Mouse (Mus musculus) spleen, adult 2 months (tissue): Measurements from ENCODE around the gene Ccpg1os. TPM values are rescaled to one million over a fixed set of nuclear protein-coding genes. Genes with fewer than 3 reads are reported as not detected.

Experiments
- DNase-seq, 2 experiments: peaks; one replicate each; pipeline versions ENCODE4 v3.0.0 to v3.0.0-alpha.2; 2012 to 2021; ENCODE audit warnings: low spot score in 2 of 2, low read depth in 1 of 2
- H3K27ac ChIP-seq: fragments of 200-500 bp; 2 replicates; pipeline ENCODE4 v1.5.1; 2012; ENCODE audit warnings: low read length, inconsistent platforms; ENCODE audit not compliant: insufficient read depth
- H3K27me3 ChIP-seq: fragments of 200-500 bp; 2 replicates; pipeline ENCODE4 v1.6.1; 2012; ENCODE audit warnings: mild to moderate bottlenecking, moderate library complexity, low read length, inconsistent platforms; ENCODE audit not compliant: control insufficient read depth, insufficient read depth
- H3K36me3 ChIP-seq: fragments of 200-500 bp; 2 replicates; pipeline ENCODE4 v1.6.1; 2012; ENCODE audit warnings: mild to moderate bottlenecking, low read length, inconsistent platforms; ENCODE audit not compliant: control insufficient read depth, insufficient read depth
- H3K4me1 ChIP-seq: fragments of 200-500 bp; 2 replicates; pipeline ENCODE4 v1.6.1; 2011; ENCODE audit warnings: inconsistent platforms; ENCODE audit not compliant: control insufficient read depth, insufficient read depth, insufficient read length
- H3K4me3 ChIP-seq: fragments of 200-500 bp; 2 replicates; pipeline ENCODE4 v1.5.1; 2011; ENCODE audit warnings: mild to moderate bottlenecking, inconsistent platforms; ENCODE audit not compliant: insufficient read depth, insufficient read length; ENCODE audit errors: extremely low read depth
- CTCF ChIP-seq: fragments of 200-500 bp; IDR thresholded peaks from 2 replicates; pipeline ENCODE4 v1.5.1; 2011; ENCODE audit warnings: mild to moderate bottlenecking, inconsistent platforms; ENCODE audit not compliant: insufficient read depth, insufficient read length, insufficient replicate concordance; ENCODE audit errors: extremely low read depth
- POLR2A ChIP-seq: fragments of 200-500 bp; IDR thresholded peaks from 2 replicates; pipeline ENCODE4 v1.6.1; 2011; ENCODE audit warnings: low read depth, low read length, inconsistent platforms
- WGBS: fragments of 180-500 bp; shearing (Covaris S2); methylation state at CpG from one replicate; pipeline ENCODE4 v1.1.7; 2018; 5-methylcytosine and 5-hydroxymethylcytosine counted together
- polyA plus RNA-seq: library from polyadenylated mRNA; depleted of rRNA; stranded (reverse); fragments of >200 nt; gene quantifications from 2 replicates; pipeline ENCODE4 v1.2.3, GENCODE M21; 2012

The Ccpg1os gene
- polyA plus RNA-seq, 1 experiment, result 1.8 TPM

DNA sequence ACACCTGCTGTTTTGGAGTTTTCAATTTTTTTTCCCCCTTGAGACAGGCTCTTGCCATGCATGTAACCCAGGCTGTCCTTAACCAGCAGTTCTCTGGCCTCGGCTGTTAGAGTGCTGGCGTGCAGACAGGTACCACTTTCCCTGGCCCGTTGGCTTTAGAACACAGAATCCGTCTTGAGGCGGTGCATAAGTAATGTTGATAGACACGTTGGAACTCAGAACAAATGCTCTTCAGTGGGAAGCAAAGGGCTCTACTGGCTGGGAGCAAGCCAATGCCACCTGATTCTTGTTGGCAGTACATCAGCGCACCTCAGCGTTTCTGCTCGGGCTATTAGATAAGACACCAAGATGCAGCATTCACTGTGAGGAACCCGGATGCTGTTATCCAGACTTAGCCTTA, 34.7 kb upstream of the Ccpg1os start:
- Histone ChIP-seq H3K27ac (no peak overlapping the region), H3K36me3 (peaks cover 27% of the 10 kb centered on the region), H3K27me3 (no peaks in the 10 kb centered on the region), H3K4me3 (no peak overlapping the region), H3K4me1 (no peaks in the 10 kb centered on the region)
- 93% methylated on average over 10 of the region's 10 CpGs for WGBS
- DNase-seq, result no peak
- TF ChIP-seq CTCF (no peak), POLR2A (no peak)

DNA sequence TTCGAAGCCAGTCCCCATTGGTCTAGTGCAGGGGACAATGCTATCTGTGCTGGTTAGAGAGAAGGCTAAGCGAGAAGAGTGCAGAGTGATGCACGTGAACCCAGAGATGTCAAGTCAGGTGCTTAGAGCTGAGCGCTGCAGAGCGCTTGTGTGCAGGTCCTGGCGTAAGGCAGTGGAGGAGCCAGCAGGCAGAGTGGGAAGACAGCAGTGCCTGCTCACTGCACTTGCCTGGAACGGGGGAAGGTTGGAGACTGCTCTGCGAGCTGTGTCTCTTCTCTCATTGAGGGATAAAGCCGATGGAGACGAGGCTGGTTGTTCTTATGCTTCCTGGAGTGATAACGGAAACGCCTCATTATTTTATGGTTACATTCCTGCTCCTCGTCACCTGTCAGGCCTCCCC, 29.5 kb upstream of the Ccpg1os start:
- no peak for DNase-seq
- Histone ChIP-seq H3K27ac (no peak overlapping the region), H3K27me3 (no peaks in the 10 kb centered on the region), H3K4me1 (no peaks in the 10 kb centered on the region), H3K36me3 (peaks cover 47% of the 10 kb centered on the region), H3K4me3 (no peak overlapping the region)
- TF ChIP-seq CTCF (no peak), POLR2A (no peak)
- 94% methylated on average over 13 of the region's 13 CpGs for WGBS

DNA sequence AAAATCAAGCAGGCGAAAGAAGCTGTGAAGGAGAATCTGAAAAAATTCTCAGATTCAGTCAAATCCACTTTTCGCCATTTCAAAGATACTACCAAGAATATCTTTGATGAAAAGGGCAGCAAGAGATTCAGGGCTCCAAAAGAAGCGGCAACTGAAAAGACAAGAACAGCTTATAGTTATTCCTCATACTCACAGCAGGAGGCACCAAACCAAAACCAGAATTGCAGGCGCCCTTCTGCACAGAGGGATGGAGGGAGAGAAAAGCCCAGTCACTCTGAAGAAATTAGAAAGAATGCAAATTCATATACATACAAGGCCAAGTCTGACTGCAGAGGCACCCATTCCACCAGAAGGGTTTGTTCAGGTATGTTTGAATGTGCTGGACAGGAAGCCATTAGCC, 27.4 kb upstream of the Ccpg1os start:
- no peak for DNase-seq
- Histone ChIP-seq H3K27me3 (no peaks in the 10 kb centered on the region), H3K36me3 (peaks cover 45% of the 10 kb centered on the region), H3K4me1 (no peaks in the 10 kb centered on the region), H3K27ac (no peak overlapping the region), H3K4me3 (no peak overlapping the region)
- TF ChIP-seq POLR2A (no peak), CTCF (no peak)
- WGBS, result 96% methylated on average over 4 of the region's 4 CpGs

DNA sequence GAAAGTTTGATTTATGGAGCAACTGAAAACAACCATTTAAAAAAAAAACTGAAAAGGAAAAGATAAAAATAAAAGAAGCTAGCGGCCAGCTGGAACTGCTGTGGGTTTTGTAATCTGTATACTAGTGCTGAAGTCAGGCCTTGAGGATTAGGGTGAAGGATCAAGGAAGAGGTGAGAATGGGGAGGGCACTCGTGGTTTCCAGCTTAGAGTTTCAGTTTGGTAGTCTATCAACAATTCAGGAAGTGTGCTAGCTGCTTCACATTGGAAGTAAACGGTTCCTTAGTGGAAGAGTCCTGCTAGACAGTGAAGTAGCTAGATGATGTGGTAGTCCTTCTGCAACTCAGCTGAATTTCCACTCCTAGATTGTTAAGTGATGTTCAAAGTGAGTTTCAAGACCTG, 23.2 kb upstream of the Ccpg1os start:
- Histone ChIP-seq H3K27me3 (no peaks in the 10 kb centered on the region), H3K27ac (no peak overlapping the region), H3K36me3 (peaks cover 37% of the 10 kb centered on the region), H3K4me3 (no peak overlapping the region), H3K4me1 (no peaks in the 10 kb centered on the region)
- no peak for TF ChIP-seq CTCF
- TF ChIP-seq POLR2A, result no peak
- DNase-seq, result no peak
- WGBS, result 32% methylated on average over 3 of the region's 3 CpGs

DNA sequence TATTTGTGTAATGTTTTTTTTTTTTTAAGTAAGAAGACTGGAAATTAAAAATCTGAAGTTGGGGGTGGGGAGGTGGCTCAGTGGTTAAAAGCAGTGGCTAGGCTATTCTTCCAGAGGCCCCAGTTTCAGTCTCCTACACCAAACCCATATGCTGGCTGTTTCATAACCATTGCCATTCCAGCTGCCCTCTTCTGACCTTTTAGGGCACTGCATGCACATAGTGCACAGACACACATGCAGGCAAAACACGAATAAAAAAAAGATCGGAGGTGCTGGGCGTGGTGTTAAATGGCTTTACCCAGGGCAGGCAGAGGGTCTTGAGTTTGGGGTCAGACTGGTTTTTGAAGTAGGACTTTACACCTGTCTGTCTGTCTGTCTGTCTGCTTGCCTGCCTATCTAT, 21.0 kb upstream of the Ccpg1os start:
- no peak for TF ChIP-seq CTCF
- TF ChIP-seq POLR2A, result no peak
- no peak overlapping the region for H3K4me3 ChIP-seq
- H3K4me1 ChIP-seq, result no peaks in the 10 kb centered on the region
- DNase-seq, result no peak
- H3K27ac ChIP-seq, result no peak overlapping the region
- 94% methylated on average over 3 of the region's 3 CpGs for WGBS
- H3K27me3 ChIP-seq, result no peaks in the 10 kb centered on the region
- peaks cover 31% of the 10 kb centered on the region for H3K36me3 ChIP-seq

DNA sequence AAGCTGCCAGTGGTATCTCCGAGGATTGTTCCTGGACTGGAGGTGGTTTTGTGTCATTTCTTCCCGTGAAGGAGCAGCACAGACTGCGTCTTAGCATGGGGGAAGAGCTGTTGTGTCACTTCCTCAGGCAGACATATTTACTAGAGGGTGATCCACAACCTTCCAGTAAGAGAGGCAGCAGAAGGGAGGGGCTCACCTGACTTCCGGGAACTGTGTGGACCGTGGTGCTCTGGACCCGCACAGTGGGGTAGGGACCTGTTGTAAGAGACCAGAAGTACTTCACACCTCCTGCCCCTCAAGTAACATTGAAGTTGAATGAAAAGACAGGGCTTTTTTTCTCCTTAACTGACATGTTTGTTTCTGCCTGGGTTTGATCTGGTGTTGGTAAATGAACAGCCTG, 19.9 kb upstream of the Ccpg1os start:
- H3K4me3 ChIP-seq, result no peak overlapping the region
- WGBS, result 92% methylated on average over 6 of the region's 6 CpGs
- DNase-seq, result no peak
- no peak for TF ChIP-seq CTCF
- no peak for TF ChIP-seq POLR2A
- no peak overlapping the region for H3K27ac ChIP-seq
- H3K4me1 ChIP-seq, result no peaks in the 10 kb centered on the region
- no peaks in the 10 kb centered on the region for H3K27me3 ChIP-seq
- H3K36me3 ChIP-seq, result peaks cover 29% of the 10 kb centered on the region

DNA sequence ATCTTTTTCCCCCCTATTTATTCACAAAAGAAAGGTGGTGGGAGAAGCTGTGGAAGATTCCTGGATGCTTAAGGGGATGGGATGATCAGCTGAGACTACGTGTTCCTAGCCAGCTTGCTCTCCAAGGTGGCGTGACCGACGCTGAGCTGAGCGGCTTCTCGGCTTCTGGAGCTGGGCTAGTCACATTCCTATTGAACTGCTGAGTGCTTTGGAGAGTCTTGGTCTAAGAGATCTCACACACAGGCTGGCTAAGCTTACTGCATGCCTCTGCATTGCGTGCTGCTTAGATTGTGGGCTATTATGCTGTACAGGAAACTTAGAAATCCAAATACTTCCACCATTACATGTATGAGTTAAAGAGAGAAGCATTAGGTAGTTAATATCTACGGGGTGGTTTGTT, 18.9 kb upstream of the Ccpg1os start:
- peaks cover 29% of the 10 kb centered on the region for H3K36me3 ChIP-seq
- no peak overlapping the region for H3K4me3 ChIP-seq
- WGBS, result 97% methylated on average over 8 of the region's 8 CpGs
- DNase-seq, result no peak
- H3K27me3 ChIP-seq, result no peaks in the 10 kb centered on the region
- no peak overlapping the region for H3K27ac ChIP-seq
- no peaks in the 10 kb centered on the region for H3K4me1 ChIP-seq
- TF ChIP-seq CTCF, result no peak
- TF ChIP-seq POLR2A, result no peak
